Mouse (Mus musculus) olfactory bulb, adult 2 months (tissue): Measurements from ENCODE around the gene B4galnt1.

Experiments
- CTCF ChIP-seq: fragments of 200-500 bp; IDR thresholded peaks from 2 replicates; pipeline ENCODE4 v1.5.1; 2012; ENCODE audit warnings: low read depth, mild to moderate bottlenecking, low read length, moderate library complexity; ENCODE audit not compliant: insufficient read depth
- POLR2A ChIP-seq: fragments of 200-500 bp; IDR thresholded peaks from 2 replicates; pipeline ENCODE4 v1.6.1; 2012; ENCODE audit warnings: mild to moderate bottlenecking, low read depth, low read length, moderate library complexity; ENCODE audit not compliant: insufficient read depth

DNA sequence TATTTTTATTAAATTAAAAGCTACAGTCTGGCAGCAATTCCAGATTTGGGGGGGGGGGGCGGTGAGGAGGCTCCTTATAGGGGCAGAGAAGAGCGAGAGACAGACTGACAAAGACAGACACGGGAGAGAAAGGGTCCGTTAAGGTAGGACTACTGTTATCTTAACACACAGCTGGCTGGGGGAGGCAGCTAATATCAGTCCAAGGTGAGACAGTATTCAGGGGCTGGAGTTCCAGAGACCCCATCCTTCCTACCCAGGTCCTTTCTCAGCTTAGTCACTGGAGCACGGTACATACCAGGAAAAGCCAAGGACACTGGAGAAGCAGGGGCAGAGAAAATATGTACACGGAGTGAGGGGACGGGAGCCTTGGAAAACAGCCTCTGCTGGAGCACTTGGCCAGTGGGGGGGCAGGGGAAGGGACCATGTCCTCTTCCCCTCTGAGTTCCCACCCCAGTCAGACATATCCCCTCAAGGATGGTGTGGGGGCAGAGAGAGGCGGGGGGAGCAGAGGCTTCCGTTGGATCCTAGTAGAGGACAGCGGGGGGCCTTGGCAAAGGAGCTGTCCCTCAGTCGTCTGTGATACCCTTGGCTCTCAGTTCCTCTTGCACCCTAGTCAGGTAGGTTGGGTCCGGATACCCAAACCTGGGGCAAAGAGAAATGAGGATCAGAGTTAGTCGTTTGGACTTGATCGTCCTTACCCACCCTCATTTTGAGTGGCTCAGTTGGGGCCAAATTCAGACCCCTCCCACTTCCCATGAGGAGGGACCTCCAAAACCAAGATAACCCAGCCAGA is 25.6 kb downstream of the B4galnt1 start:
- TF ChIP-seq POLR2A (no peak), CTCF (no peak)
